Mouse (Mus musculus) left cerebral cortex, adult 2 months (tissue): ENCODE data around the gene Rp9. TPM values are rescaled to one million over a fixed set of nuclear protein-coding genes. Genes with fewer than 3 reads are reported as not detected.

ENCODE experiments used
- DNase-seq, 2 experiments: peaks; one replicate each; pipeline ENCODE4 v3.0.0; 2021 to 2022; ENCODE audit warnings: low spot score in 2 of 2, mixed read lengths in 1 of 2; ENCODE audit errors: extremely low spot score in 1 of 2
- H3K27ac ChIP-seq: fragments of 200-600 bp; 2 replicates; pipeline ENCODE4 v1.8.1; 2022
- H3K4me3 ChIP-seq: fragments of 200-600 bp; 2 replicates; pipeline ENCODE4 v1.8.1; 2022
- CTCF ChIP-seq: fragments of 200-600 bp; IDR thresholded peaks from 2 replicates; pipeline ENCODE4 v1.8.1; 2022; ENCODE audit warnings: antibody characterized with exemption, mild to moderate bottlenecking, moderate library complexity
- intact Hi-C: fragments of 180-260 bp; cut with DNase I; formaldehyde crosslinking; loops from one replicate; pipeline ENCODE4 v1.15.1; 2025
- total RNA-seq, 2 experiments: library from RNA; stranded (reverse); gene quantifications; 2 replicates each; pipeline ENCODE4 v1.2.3; 2021

Gene Rp9
- total RNA-seq, 2 experiments from 2014 or later, result 39.5 to 44.5 TPM

- TF ChIP-seq CTCF, result no peak
- DNase-seq, result peak; percentile 85 to 86
- peak within 1 kb of the TSS; percentile 92 for H3K27ac ChIP-seq
- intact Hi-C loops, result no loop called here
- H3K4me3 ChIP-seq, result peak within 1 kb of the TSS; percentile 66
These were observed 80.5 kb downstream of the Rp9 start, which contains the start of gene Anln for GRCm38 (mm10) chr9:22389021-22389476. Gene Anln (minus strand): TSS chr9:22389188.

GRCm38 (mm10) chr9:22388401-22388980 is 81.1 kb downstream of the Rp9 start:
- H3K4me3 ChIP-seq, result peak overlapping the region; percentile 66
- no peak for DNase-seq
- TF ChIP-seq CTCF, result no peak
- intact Hi-C loops, result no loop called here
- no peak overlapping the region for H3K27ac ChIP-seq

- DNase-seq, result no peak
- TF ChIP-seq CTCF, result no peak
- Histone ChIP-seq H3K4me3 (no peak overlapping the region), H3K27ac (no peak overlapping the region)
- intact Hi-C loops, result no loop called here
These were observed 81.6 kb downstream of the Rp9 start for GRCm38 (mm10) chr9:22387901-22388300.

GRCm38 (mm10) chr9:22385890-22386289 is 83.7 kb downstream of the Rp9 start:
- H3K4me3 ChIP-seq, result no peak overlapping the region
- no peak for DNase-seq
- TF ChIP-seq CTCF, result no peak
- intact Hi-C loops, result no loop called here
- no peak overlapping the region for H3K27ac ChIP-seq

GRCm38 (mm10) chr9:22376086-22376485 is 93.5 kb downstream of the Rp9 start:
- Histone ChIP-seq H3K4me3 (no peak overlapping the region), H3K27ac (no peak overlapping the region; the same call in 1 of the 2 replicates)
- DNase-seq, result peak; percentile 11 to 20
- TF ChIP-seq CTCF, result no peak
- intact Hi-C loops, result no loop called here

- H3K4me3 ChIP-seq, result no peak overlapping the region
- no peak for DNase-seq
- H3K27ac ChIP-seq, result no peak overlapping the region
- TF ChIP-seq CTCF, result no peak; the same call in 1 of the 2 replicates
- intact Hi-C loops, result no loop called here
These were observed 96.8 kb downstream of the Rp9 start for GRCm38 (mm10) chr9:22372760-22373159.

- DNase-seq, result no peak
- Histone ChIP-seq H3K27ac (no peak overlapping the region; the same call in 1 of the 2 replicates), H3K4me3 (no peak overlapping the region)
- intact Hi-C loops, result no loop called here
- no peak for TF ChIP-seq CTCF
These were observed 101.5 kb downstream of the Rp9 start for GRCm38 (mm10) chr9:22368030-22368429.

GRCm38 (mm10) chr9:22366621-22367020 is 102.9 kb downstream of the Rp9 start:
- H3K27ac ChIP-seq, result no peak overlapping the region
- TF ChIP-seq CTCF, result no peak
- DNase-seq, result peak in 1 of 2 experiments; percentile 11
- intact Hi-C loops, result no loop called here
- no peak overlapping the region for H3K4me3 ChIP-seq

GRCm38 (mm10) chr9:22366221-22366620 is 103.3 kb downstream of the Rp9 start:
- Histone ChIP-seq H3K27ac (no peak overlapping the region), H3K4me3 (no peak overlapping the region)
- no peak for TF ChIP-seq CTCF
- intact Hi-C loops, result no loop called here
- no peak for DNase-seq

Other genes starting within 250 kb of the Rp9 start
- gene Zfp809, start 244.0 kb downstream of the Rp9 start, total RNA-seq, result 10 to 100 TPM; 21.4 to 21.8 TPM
- 1 to 10 TPM; 3.7 to 4.5 TPM for gene Zfp599, start 209.8 kb downstream of the Rp9 start, total RNA-seq
- gene Zfp810, start 162.1 kb downstream of the Rp9 start, total RNA-seq, result 10 to 100 TPM; 12.6 to 16.4 TPM
- 1 to 10 TPM; 8.6 to 9.7 TPM for gene Anln, start 80.6 kb downstream of the Rp9 start, total RNA-seq
- 10 to 100 TPM in 1 of 2 experiments, 1 to 10 TPM in 1; 7.0 to 10.0 TPM for gene 9530077C05Rik, start 58.2 kb downstream of the Rp9 start, total RNA-seq
- gene Gm17545, start 15.5 kb downstream of the Rp9 start, total RNA-seq, result not detected
- 10 to 100 TPM; 27.7 to 29.5 TPM for gene Bbs9, start 6.0 kb upstream of the Rp9 start, total RNA-seq